Mouse (Mus musculus) megakaryocyte, embryonic 14.5 days (primary cell): ENCODE results near the gene Eefsec. TPM values are rescaled to one million over a fixed set of nuclear protein-coding genes. Genes with fewer than 3 reads are reported as not detected.

ENCODE experiments used
- H3K27me3 ChIP-seq: replicated peaks from 2 replicates; pipeline ENCODE3; 2012; ENCODE audit warnings: inconsistent platforms
- H3K36me3 ChIP-seq: replicated peaks from 2 replicates; pipeline ENCODE3; 2012; ENCODE audit warnings: low read length, inconsistent platforms, mixed read lengths
- H3K4me1 ChIP-seq: 2 replicates; pipeline ENCODE4 v1.6.1; 2012; ENCODE audit warnings: inconsistent platforms
- H3K4me3 ChIP-seq: replicated peaks from 2 replicates; pipeline ENCODE3; 2012; ENCODE audit warnings: moderate library complexity, mild to moderate bottlenecking, inconsistent platforms
- H3K9me3 ChIP-seq: 2 replicates; pipeline ENCODE4 v1.6.1; 2012; ENCODE audit warnings: inconsistent platforms
- FLI1 ChIP-seq: IDR thresholded peaks from 2 replicates; pipeline ENCODE4 v1.6.1; 2012; ENCODE audit warnings: low read length, inconsistent platforms, mixed read lengths
- GATA1 ChIP-seq: IDR thresholded peaks from 3 replicates; pipeline ENCODE4 v1.6.1; 2012; ENCODE audit warnings: mixed read lengths, low read length, inconsistent platforms, borderline replicate concordance
- polyA plus RNA-seq: library from polyadenylated mRNA; stranded (reverse); fragments of >175 nt; gene quantifications from 2 replicates; pipeline ENCODE4 v1.2.3, GENCODE M21; 2012; ENCODE audit warnings: low replicate concordance; ENCODE audit not compliant: insufficient read depth

The Eefsec gene
- polyA plus RNA-seq, 1 experiment, result 9.3 TPM

DNA sequence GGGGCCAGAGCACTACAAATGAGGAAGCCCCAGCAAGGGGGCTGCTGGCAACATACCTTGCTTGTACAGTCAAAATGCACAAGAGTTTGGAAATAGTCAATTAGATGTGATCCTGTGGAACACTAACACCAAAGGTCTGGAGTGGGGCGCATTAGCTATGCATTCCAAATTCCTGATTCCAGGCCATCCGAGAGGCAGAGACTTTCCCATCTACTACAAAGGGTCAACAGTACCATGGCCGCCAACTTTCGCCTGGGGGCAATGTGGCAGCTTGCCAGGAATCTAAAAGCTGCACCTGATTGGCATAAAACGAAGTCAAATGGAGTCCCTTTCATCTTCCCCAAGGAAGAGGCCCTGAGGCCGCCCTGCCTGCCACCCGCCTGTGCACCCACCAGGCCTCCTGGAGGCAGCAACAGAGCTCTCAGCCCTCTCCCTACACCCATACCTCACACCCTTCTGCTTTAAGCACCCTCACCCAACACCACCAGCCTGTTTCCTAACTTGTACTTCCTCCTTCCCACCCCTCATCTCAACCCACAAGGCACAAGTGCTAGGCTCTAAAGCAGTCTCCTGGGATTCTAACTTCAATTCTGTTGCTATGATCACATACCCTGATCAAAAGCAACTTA is 30.1 kb downstream of the Eefsec start:
- no peaks in the 10 kb centered on the region for H3K36me3 ChIP-seq
- no peak overlapping the region for H3K4me3 ChIP-seq
- TF ChIP-seq FLI1 (no peak), GATA1 (no peak)
- H3K27me3 ChIP-seq, result peaks cover 11% of the 10 kb centered on the region
- H3K9me3 ChIP-seq, result no peaks in the 10 kb centered on the region
- H3K4me1 ChIP-seq, result peaks cover 40% of the 10 kb centered on the region

- no peaks in the 10 kb centered on the region for H3K9me3 ChIP-seq
- TF ChIP-seq GATA1 (no peak), FLI1 (no peak)
- peaks cover 14% of the 10 kb centered on the region for H3K27me3 ChIP-seq
- no peak overlapping the region for H3K4me3 ChIP-seq
- H3K36me3 ChIP-seq, result no peaks in the 10 kb centered on the region
- peaks cover 53% of the 10 kb centered on the region for H3K4me1 ChIP-seq
Observed at GRCm38 (mm10) chr6:88412604-88413003, 33.7 kb downstream of the Eefsec start.

DNA sequence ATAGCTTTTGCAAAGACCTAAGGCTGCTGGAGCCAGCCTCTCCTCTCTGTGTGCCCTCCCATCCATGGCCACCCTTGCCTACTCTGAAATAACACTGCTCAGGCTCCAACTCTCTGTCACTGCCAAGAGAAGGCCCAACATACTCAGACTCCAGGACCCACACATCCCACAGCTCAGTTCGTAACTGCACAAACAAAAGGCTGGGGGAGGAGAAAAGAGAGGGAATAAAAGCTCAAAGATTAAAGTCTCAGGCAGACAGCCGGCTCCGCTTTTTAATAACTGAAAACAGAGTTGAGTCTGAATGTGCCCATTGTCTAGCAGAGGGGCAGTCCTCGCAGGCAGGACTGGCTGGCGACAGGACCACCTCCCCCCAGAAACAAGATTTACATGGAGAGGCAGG is 36.8 kb downstream of the Eefsec start:
- peaks cover 38% of the 10 kb centered on the region for H3K4me1 ChIP-seq
- TF ChIP-seq FLI1, result no peak
- no peak for TF ChIP-seq GATA1

DNA sequence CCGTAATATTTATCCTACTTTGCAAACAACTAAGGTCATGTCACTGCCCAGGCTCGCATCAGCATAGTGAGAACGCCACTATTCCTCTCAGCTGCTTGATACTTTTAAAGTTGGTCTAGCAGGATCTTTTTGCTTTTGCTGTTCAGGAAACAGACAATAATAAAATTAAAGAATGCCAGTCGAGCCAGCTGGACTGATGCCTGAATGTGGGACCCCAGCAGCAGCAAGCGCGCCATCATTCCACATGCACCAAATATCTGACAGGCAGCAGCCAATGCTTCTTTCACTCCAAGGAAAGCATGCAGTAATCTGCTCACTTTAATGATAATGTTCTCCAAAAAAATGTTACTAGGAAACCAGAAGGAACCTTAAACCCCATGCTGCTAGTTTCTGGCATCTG is 45.9 kb downstream of the Eefsec start:
- 0 out of 2 replicates have a peak, but pooled peaks cover 3% of the 10 kb centered on the region for H3K9me3 ChIP-seq
- TF ChIP-seq FLI1 (no peak), GATA1 (no peak)
- H3K36me3 ChIP-seq, result peaks cover 2% of the 10 kb centered on the region
- H3K27me3 ChIP-seq, result peaks cover under 1% of the 10 kb centered on the region
- peaks cover 28% of the 10 kb centered on the region for H3K4me1 ChIP-seq
- H3K4me3 ChIP-seq, result no peak overlapping the region

More for the DNA sequence above, 36.8 kb downstream of the Eefsec start:
- H3K27me3 ChIP-seq, result peaks cover 7% of the 10 kb centered on the region
- H3K9me3 ChIP-seq, result no peaks in the 10 kb centered on the region
- no peak overlapping the region for H3K4me3 ChIP-seq
- no peaks in the 10 kb centered on the region for H3K36me3 ChIP-seq

DNA sequence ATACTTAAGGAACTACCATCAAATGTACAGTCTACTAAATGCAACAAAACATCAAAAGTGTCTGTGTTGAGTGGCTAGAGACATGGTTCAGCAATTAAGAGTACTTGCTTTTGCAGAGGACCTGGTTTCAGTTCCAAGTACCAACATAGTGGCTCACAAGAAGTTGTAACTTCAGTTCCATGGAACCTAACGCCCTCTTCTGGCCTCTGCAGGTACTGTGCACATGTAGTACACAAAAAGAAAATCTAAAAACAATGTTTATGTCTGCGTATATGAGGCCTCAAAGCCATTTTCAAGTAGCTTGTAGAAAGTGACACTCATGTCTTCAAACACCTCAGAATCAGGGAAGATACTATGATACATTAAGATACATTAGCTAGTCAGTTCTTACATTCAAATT is 48.4 kb downstream of the Eefsec start:
- Histone ChIP-seq H3K36me3 (peaks cover 2% of the 10 kb centered on the region), H3K4me3 (no peak overlapping the region), H3K9me3 (0 out of 2 replicates have a peak, but pooled peaks cover 3% of the 10 kb centered on the region), H3K27me3 (peaks cover 2% of the 10 kb centered on the region), H3K4me1 (peaks cover 31% of the 10 kb centered on the region)
- TF ChIP-seq GATA1 (no peak), FLI1 (no peak)

- H3K4me1 ChIP-seq, result peaks cover 55% of the 10 kb centered on the region
- peaks cover 6% of the 10 kb centered on the region for H3K27me3 ChIP-seq
- no peak overlapping the region for H3K4me3 ChIP-seq
- TF ChIP-seq FLI1 (no peak), GATA1 (no peak)
- peaks cover 6% of the 10 kb centered on the region for H3K36me3 ChIP-seq
- no peaks in the 10 kb centered on the region for H3K9me3 ChIP-seq
Observed at GRCm38 (mm10) chr6:88388946-88389345, 57.4 kb downstream of the Eefsec start.

DNA sequence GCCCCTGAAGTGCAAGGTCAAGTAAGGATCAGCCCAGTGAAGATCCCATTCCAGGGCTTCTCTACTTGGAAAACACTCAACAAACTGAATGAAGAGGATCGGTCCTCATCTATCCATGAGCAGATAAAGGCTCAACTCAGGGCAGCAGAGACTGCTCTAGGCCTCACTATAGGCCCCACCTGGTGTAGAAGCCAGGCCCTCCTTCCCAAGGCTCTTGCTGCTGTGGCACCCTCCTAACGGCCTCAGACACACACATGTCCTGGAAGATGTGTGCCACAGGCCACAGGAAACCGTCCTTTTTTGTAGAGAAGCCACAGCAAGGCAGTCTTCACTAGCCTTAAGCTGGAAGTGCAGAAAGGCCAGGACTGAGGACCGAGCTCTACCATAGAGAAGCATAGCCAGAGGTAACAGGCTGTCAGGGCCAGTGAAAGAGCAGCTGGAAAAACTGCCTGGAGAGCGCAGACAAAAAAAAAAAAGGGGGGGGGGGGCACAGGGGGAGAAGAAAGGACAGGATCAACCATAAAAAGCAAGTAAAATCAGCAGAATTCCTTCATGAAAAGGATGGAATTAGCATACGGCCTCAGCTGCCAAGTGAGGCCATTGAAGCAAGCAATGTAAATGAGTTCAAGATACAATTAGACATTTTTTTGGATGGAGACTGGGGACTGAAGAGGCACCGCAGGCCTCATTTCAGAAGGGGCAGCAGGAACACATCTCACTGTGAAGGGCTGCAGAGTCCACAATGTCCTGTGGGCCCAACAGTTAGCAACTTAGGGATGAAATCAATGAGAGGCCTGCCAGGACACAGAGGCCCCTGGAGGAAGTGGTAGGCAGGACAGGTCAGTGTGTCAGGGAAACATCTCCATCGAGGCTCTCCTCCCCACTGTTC is 58.3 kb downstream of the Eefsec start:
- H3K4me1 ChIP-seq, result peaks cover 48% of the 10 kb centered on the region
- H3K27me3 ChIP-seq, result peaks cover 8% of the 10 kb centered on the region
- TF ChIP-seq FLI1 (no peak), GATA1 (no peak)
- no peak overlapping the region for H3K4me3 ChIP-seq
- H3K9me3 ChIP-seq, result no peaks in the 10 kb centered on the region
- H3K36me3 ChIP-seq, result peaks cover 6% of the 10 kb centered on the region

DNA sequence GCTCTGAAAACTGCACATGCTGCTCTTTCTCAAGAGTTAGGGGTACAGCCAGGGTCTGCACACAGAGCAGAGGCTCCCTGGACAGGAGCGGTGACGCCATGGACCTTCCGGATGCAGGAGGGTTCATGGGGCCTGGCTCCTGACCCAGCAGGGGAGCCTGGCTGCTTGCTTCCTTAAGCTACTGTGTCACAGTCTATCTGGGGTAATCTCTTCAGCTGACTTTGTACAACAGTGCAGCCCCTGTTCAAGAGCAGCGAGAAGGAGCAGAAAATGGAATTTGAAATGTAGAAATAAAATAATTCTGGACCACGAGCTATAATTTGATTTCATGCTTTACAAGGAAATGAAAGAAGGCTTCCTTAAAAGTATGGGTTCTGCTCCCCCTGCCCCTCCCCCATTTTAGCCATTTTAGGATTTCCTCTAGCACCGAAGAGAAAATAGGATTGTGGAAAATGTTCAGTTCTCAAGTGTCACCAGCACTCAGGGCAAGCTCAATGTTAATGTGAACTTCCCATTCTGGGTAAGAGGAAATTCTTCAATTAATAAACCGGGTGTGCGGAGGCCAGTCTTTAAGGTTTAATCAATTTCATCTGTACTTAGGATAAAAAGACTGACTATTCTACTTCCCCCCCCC is 61.8 kb downstream of the Eefsec start:
- peaks cover 49% of the 10 kb centered on the region for H3K4me1 ChIP-seq
- H3K27me3 ChIP-seq, result peaks cover 26% of the 10 kb centered on the region
- H3K4me3 ChIP-seq, result no peak overlapping the region
- no peaks in the 10 kb centered on the region for H3K9me3 ChIP-seq
- TF ChIP-seq GATA1 (no peak), FLI1 (no peak)
- no peaks in the 10 kb centered on the region for H3K36me3 ChIP-seq

- H3K9me3 ChIP-seq, result no peaks in the 10 kb centered on the region
- no peak overlapping the region for H3K4me3 ChIP-seq
- peaks cover 26% of the 10 kb centered on the region for H3K27me3 ChIP-seq
- no peaks in the 10 kb centered on the region for H3K36me3 ChIP-seq
- peaks cover 49% of the 10 kb centered on the region for H3K4me1 ChIP-seq
- no peak for TF ChIP-seq GATA1
Observed at GRCm38 (mm10) chr6:88383734-88384133, 62.6 kb downstream of the Eefsec start.

DNA sequence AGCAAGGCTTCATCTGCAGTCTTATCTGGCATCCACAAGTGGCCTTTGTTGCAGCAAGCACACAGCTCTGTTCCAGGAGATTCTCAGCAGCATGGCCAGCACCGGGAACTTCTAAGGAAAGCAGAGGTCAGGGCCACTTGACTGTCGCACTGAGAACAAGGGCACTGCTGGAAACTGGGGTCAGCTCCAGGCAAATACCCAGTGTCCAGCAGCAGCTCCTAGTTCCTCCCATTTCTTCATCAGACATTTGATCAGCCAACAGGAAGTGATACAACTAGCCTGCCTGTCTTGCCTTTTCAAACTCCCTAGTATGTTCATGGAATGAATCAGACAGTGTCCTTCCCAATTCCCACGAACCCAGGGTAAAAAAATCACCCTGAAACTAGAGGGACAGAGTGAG is 66.6 kb downstream of the Eefsec start:
- no peak for TF ChIP-seq FLI1
- no peak for TF ChIP-seq GATA1
- peaks cover 35% of the 10 kb centered on the region for H3K4me1 ChIP-seq

More for the DNA sequence above, 66.6 kb downstream of the Eefsec start:
- Histone ChIP-seq H3K4me3 (no peak overlapping the region), H3K9me3 (no peaks in the 10 kb centered on the region), H3K27me3 (peaks cover 36% of the 10 kb centered on the region), H3K36me3 (peaks cover 5% of the 10 kb centered on the region)
